Mouse (Mus musculus) brain, embryonic 14.5 days (tissue): ENCODE measurements around the gene Ncs1. TPM values are rescaled to one million over a fixed set of nuclear protein-coding genes. Genes with fewer than 3 reads are reported as not detected.

Experiments
- DNase-seq: peaks from one replicate; pipeline ENCODE4 v3.0.0-alpha.2; 2011; ENCODE audit warnings: low read depth
- CTCF ChIP-seq: fragments of 200-500 bp; IDR thresholded peaks from 2 replicates; pipeline ENCODE4 v1.5.1; 2012; ENCODE audit warnings: inconsistent platforms, mild to moderate bottlenecking, moderate library complexity, borderline replicate concordance; ENCODE audit not compliant: insufficient read depth, insufficient read length; ENCODE audit errors: extremely low read depth
- POLR2A ChIP-seq: fragments of 200-500 bp; IDR thresholded peaks from 2 replicates; pipeline ENCODE4 v1.6.1; 2012; ENCODE audit warnings: mild to moderate bottlenecking, inconsistent platforms, borderline replicate concordance; ENCODE audit not compliant: poor library complexity, insufficient read depth, insufficient read length, severe bottlenecking; ENCODE audit errors: extremely low read depth
- polyA plus RNA-seq: library from polyadenylated mRNA; depleted of rRNA; stranded (reverse); fragments of >200 nt; gene quantifications from 2 replicates; pipeline ENCODE4 v1.2.3, GENCODE M21; 2012

Ncs1 gene
- polyA plus RNA-seq, 1 experiment = 93.6 TPM

- DNase-seq = peak; percentile 82
Observed at GRCm38 (mm10) chr2:31214211-31214796, 31.3 kb upstream of the Ncs1 start.

GRCm38 (mm10) chr2:31218611-31219010, 27.0 kb upstream of the Ncs1 start:
- TF ChIP-seq POLR2A (no peak), CTCF (no peak)

More at GRCm38 (mm10) chr2:31214211-31214796, 31.3 kb upstream of the Ncs1 start:
- no peak for TF ChIP-seq CTCF

GRCm38 (mm10) chr2:31219470-31219869, 26.2 kb upstream of the Ncs1 start:
- TF ChIP-seq CTCF (no peak), POLR2A (no peak)

More at GRCm38 (mm10) chr2:31218611-31219010, 27.0 kb upstream of the Ncs1 start:
- DNase-seq = peak; percentile 19

GRCm38 (mm10) chr2:31220844-31221243, 24.8 kb upstream of the Ncs1 start:
- TF ChIP-seq POLR2A (no peak), CTCF (no peak)
- no peak for DNase-seq

More at GRCm38 (mm10) chr2:31219470-31219869, 26.2 kb upstream of the Ncs1 start:
- no peak for DNase-seq

GRCm38 (mm10) chr2:31221582-31221981, 24.0 kb upstream of the Ncs1 start:
- DNase-seq = no peak
- no peak for TF ChIP-seq POLR2A

GRCm38 (mm10) chr2:31228768-31229311, 16.8 kb upstream of the Ncs1 start:
- no peak for TF ChIP-seq POLR2A
- no peak for TF ChIP-seq CTCF

GRCm38 (mm10) chr2:31239203-31239696, 6.4 kb upstream of the Ncs1 start:
- DNase-seq = peak; percentile 76
- TF ChIP-seq CTCF = peak; percentile 40; the same call in 1 of the 2 replicates
- TF ChIP-seq POLR2A = no peak

More at GRCm38 (mm10) chr2:31228768-31229311, 16.8 kb upstream of the Ncs1 start:
- no peak for DNase-seq

- DNase-seq = no peak
- TF ChIP-seq POLR2A (no peak), CTCF (no peak)
Observed at GRCm38 (mm10) chr2:31239833-31240232, 5.8 kb upstream of the Ncs1 start.

- no peak for TF ChIP-seq POLR2A
- no peak for TF ChIP-seq CTCF
- peak; percentile 76 for DNase-seq
Observed at GRCm38 (mm10) chr2:31241639-31242038, 4.0 kb upstream of the Ncs1 start.

GRCm38 (mm10) chr2:31244216-31244615, 1.4 kb upstream of the Ncs1 start:
- TF ChIP-seq CTCF (no peak), POLR2A (no peak)

GRCm38 (mm10) chr2:31245051-31245450, 572 bp upstream of the Ncs1 start:
- no peak for TF ChIP-seq CTCF
- TF ChIP-seq POLR2A = no peak

More at GRCm38 (mm10) chr2:31244216-31244615, 1.4 kb upstream of the Ncs1 start:
- DNase-seq = no peak

More at GRCm38 (mm10) chr2:31245051-31245450, 572 bp upstream of the Ncs1 start:
- DNase-seq = no peak
